Mouse (Mus musculus): Measurements from ENCODE around the gene Ptprg.
"Not testable (repeated sequence)": the region's sequence is repeated elsewhere in the genome, so short reads cannot be mapped to it uniquely, and the experiment has no call there.

The Ptprg gene

GRCm38 (mm10) chr14:11892621-11893020 lies 339.3 kb downstream of the Ptprg start:
- no peak for DNase-seq

GRCm38 (mm10) chr14:11895486-11895885 lies 342.2 kb downstream of the Ptprg start:
- DNase-seq: no peak

DNA sequence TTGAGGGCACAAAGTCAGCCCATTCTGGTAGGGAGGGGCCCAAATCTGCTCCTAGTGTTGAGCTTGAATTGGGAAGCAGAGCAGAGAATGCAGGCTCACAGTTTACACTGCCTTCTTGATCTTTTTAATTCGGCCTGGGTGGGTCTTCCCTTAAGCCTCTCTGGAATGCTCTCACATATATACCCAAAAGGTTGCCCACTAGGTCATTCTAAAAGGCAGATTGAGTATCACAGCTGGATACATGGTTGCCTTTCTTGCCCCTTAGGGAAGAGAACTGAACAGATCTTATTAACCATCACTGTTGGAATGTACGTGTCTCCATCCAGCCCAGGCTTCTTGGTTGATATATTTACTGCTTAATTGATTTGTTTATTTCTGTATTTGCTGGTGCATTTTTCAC lies 349.5 kb downstream of the Ptprg start:
- no peak for DNase-seq

- DNase-seq: no peak
Observed at GRCm38 (mm10) chr14:11906130-11906675, 352.9 kb downstream of the Ptprg start.

GRCm38 (mm10) chr14:11912253-11912652 lies 358.9 kb downstream of the Ptprg start:
- DNase-seq: no peak

- no peak for DNase-seq
Observed at GRCm38 (mm10) chr14:11917225-11917624, 363.9 kb downstream of the Ptprg start.

DNA sequence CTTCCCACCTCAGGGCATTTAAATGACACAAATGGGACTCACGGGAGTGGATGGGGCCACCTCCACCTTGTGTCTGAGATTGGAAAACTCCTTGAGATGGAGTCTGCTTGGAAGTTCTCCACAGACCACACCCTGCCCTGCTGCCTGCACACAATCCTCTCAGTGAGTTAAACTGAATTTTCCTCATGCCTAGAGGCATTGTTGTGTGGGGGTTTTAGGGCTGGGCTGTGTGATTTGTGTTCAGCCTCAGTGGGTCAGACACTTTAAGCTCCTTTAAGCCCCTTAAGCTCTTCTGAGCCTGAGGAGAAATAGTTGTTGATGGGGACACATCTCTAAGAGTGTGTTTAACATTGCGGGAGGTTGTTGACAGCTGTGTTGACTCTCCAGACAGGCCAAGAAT lies 375.2 kb downstream of the Ptprg start:
- no peak for DNase-seq

- peak in 1 of 2 experiments; percentile 32 for DNase-seq
Observed at GRCm38 (mm10) chr14:11932517-11932916, 379.2 kb downstream of the Ptprg start.

DNA sequence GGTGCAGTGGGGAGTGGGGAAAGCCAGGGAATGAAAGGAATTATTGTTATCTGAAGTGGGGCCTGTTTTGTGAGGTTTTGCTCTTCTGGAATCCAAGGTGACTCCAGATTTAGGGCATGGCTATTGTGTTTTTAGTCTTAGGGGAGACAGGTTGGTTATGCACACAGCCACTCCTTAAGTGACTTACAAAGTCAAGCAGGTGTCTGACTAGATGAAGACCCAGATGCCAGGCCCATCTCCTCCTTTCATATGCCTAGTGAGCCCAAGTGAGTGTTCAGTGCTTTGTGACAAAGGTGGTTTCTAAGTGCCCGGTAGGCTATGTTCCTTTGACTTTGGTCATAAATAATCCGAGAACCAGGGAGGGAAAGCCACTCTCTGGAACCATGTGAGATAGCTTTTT lies 381.2 kb downstream of the Ptprg start:
- no peak for DNase-seq

DNA sequence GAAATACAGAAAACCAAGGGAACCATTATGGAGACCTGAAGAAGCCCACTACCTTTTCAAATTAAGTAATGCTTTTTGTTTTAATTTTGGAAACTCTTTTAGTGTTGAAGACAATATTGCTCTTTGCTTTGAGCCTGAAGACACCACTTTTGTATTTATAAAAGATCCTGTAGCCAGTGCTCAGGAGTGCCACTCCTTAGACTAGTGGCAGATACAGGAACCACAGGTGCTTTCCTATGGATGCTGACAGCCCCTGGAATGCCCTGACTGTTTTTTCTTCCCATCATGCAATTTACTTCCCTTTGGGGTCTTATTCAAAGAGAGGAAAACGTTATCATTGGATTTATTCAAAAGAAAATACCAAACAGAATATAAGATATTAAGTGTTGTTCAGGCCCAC lies 381.9 kb downstream of the Ptprg start:
- DNase-seq: peak in 1 of 2 experiments; percentile 16

GRCm38 (mm10) chr14:11935698-11936097 lies 382.4 kb downstream of the Ptprg start:
- no peak for DNase-seq

GRCm38 (mm10) chr14:11938912-11939311 lies 385.6 kb downstream of the Ptprg start:
- DNase-seq: no peak

- DNase-seq: peak in 1 of 2 experiments; percentile 24
Observed at GRCm38 (mm10) chr14:11941989-11942514, 388.7 kb downstream of the Ptprg start.

GRCm38 (mm10) chr14:11950379-11950778 lies 397.0 kb downstream of the Ptprg start:
- no peak for DNase-seq

- DNase-seq: peak in 1 of 2 experiments; percentile 29
Observed at GRCm38 (mm10) chr14:11955020-11955882, 401.9 kb downstream of the Ptprg start.

GRCm38 (mm10) chr14:11960269-11961121 lies 407.2 kb downstream of the Ptprg start:
- no peak for DNase-seq

GRCm38 (mm10) chr14:11962101-11962500 lies 408.8 kb downstream of the Ptprg start:
- DNase-seq: no peak

- DNase-seq: no peak
Observed at GRCm38 (mm10) chr14:11962561-11962960, 409.2 kb downstream of the Ptprg start.

DNA sequence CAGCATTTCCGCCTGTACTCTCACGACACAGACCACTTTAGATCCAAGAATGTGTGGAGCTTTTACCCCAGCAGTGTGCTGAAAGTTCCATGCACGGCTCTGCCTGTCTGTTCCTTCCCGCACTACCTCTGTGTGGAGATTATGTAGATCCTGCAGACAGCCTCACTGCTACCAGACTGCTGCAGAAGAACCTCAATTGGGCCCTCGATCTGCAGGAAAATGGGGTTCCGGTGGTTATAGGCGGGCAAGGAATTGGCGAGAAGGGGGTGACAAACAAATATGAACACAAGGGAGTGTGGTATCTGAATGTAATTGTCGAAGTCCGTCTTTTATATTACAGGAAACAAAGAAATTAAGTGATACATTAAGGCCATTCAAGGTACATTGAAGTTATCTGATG lies 410.5 kb downstream of the Ptprg start:
- DNase-seq: no peak

DNA sequence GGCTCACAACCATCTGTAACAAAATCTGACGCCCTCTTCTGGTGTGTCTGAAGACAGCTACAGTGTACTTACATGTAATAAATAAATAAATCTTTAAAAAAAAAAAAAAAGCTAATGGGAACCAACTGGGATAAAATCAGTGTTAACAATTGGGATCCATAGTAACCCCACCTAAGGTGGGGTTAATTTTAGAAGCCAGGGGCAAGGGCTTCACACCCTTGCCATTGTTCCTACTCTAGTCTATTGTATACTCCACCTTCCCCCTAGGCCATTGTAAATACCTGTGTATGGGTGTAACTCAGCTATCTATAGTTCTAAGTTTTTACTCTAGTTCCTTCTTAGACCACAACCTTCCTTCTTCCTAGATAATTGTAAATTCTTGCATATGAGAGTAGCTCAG lies 411.0 kb downstream of the Ptprg start:
- not testable (repeated sequence) for DNase-seq

DNA sequence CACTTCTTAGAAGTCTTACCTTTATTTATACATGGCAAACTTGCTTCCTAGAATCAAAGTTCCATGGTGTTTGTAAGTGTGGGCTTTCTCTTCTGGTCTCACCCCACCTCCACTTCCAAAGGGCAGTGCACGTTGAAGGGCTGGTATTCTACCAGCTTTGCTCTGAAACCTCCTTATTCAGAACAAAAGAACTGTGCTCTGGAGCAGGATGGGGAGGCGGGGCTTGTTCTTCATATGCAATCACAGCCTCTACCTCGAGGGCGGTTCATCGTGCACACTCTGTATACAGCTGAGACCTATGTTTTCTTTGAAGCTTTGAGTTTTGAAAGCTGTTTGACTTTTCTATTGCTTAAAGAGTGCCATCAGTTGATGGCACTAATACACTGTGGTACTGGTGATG lies 412.5 kb downstream of the Ptprg start:
- DNase-seq: no peak

GRCm38 (mm10) chr14:11981764-11982163 lies 428.4 kb downstream of the Ptprg start:
- no peak for DNase-seq

GRCm38 (mm10) chr14:11983031-11983430 lies 429.7 kb downstream of the Ptprg start:
- DNase-seq: no peak

All from kidney, postnatal 4 days (tissue).